Mouse (Mus musculus): Measurements from ENCODE around the gene Gm49387.

Gm49387 gene

GRCm38 (mm10) chr14:31662555-31663211 lies 22.0 kb upstream of the Gm49387 start:
- DNase-seq (ENCODE audit: low read depth, low spot score) = peak; percentile 83

GRCm38 (mm10) chr14:31661671-31662554 lies 21.2 kb upstream of the Gm49387 start:
- DNase-seq (ENCODE audit: low read depth, low spot score) = peak; percentile 80

- DNase-seq (ENCODE audit: low read depth, low spot score) = no peak
Observed at GRCm38 (mm10) chr14:31660312-31661093, 19.8 kb upstream of the Gm49387 start.

GRCm38 (mm10) chr14:31659501-31660181 lies 19.0 kb upstream of the Gm49387 start:
- DNase-seq (ENCODE audit: low read depth, low spot score) = no peak

- DNase-seq (ENCODE audit: low read depth, low spot score) = no peak
Observed at GRCm38 (mm10) chr14:31658126-31658680, 17.5 kb upstream of the Gm49387 start.

- DNase-seq (ENCODE audit: low read depth, low spot score) = peak; percentile 74
Observed at GRCm38 (mm10) chr14:31656857-31657645, 16.4 kb upstream of the Gm49387 start.

- no peak for DNase-seq (ENCODE audit: low read depth, low spot score)
Observed at GRCm38 (mm10) chr14:31656386-31656785, 15.7 kb upstream of the Gm49387 start.

- no peak for DNase-seq (ENCODE audit: low read depth, low spot score)
Observed at GRCm38 (mm10) chr14:31655406-31655805, 14.7 kb upstream of the Gm49387 start.

GRCm38 (mm10) chr14:31654816-31655215 lies 14.1 kb upstream of the Gm49387 start:
- no peak for DNase-seq (ENCODE audit: low read depth, low spot score)

GRCm38 (mm10) chr14:31653101-31653875 lies 12.6 kb upstream of the Gm49387 start:
- no peak for DNase-seq (ENCODE audit: low read depth, low spot score)

GRCm38 (mm10) chr14:31652624-31653023 lies 11.9 kb upstream of the Gm49387 start:
- DNase-seq (ENCODE audit: low read depth, low spot score) = no peak

- DNase-seq (ENCODE audit: low read depth, low spot score) = no peak
Observed at GRCm38 (mm10) chr14:31652106-31652505, 11.4 kb upstream of the Gm49387 start.

GRCm38 (mm10) chr14:31651206-31651605 lies 10.5 kb upstream of the Gm49387 start:
- DNase-seq (ENCODE audit: low read depth, low spot score) = no peak

- peak; percentile 52 for DNase-seq (ENCODE audit: low read depth, low spot score)
Observed at GRCm38 (mm10) chr14:31650347-31650746, 9.7 kb upstream of the Gm49387 start.

- no peak for DNase-seq (ENCODE audit: low read depth, low spot score)
Observed at GRCm38 (mm10) chr14:31647991-31648390, 7.3 kb upstream of the Gm49387 start.

GRCm38 (mm10) chr14:31645920-31646319 lies 5.2 kb upstream of the Gm49387 start:
- DNase-seq (ENCODE audit: low read depth, low spot score) = no peak

GRCm38 (mm10) chr14:31644931-31645547 lies 4.4 kb upstream of the Gm49387 start:
- DNase-seq (ENCODE audit: low read depth, low spot score) = peak; percentile 68

GRCm38 (mm10) chr14:31644183-31644830 lies 3.6 kb upstream of the Gm49387 start:
- no peak for DNase-seq (ENCODE audit: low read depth, low spot score)
